Mouse (Mus musculus) E14TG2a.4 (cell line): ENCODE results near the gene Chchd10.

Experiments
- CTCF ChIP-seq: conservative IDR thresholded peaks from 2 replicates; pipeline ENCODE4 v1.5.1; 2014; ENCODE audit warnings: low read length
- NANOG ChIP-seq: IDR thresholded peaks from 2 replicates; pipeline ENCODE4 v1.6.1; 2014; ENCODE audit warnings: borderline replicate concordance, low read length, mixed read lengths

- TF ChIP-seq CTCF (no peak), NANOG (no peak)
Measured at GRCm38 (mm10) chr10:75910698-75911097, 22.2 kb upstream of the Chchd10 start.
